Mouse (Mus musculus) small intestine, adult 2 months (tissue): Measurements from ENCODE around the gene St7. TPM values are rescaled to one million over a fixed set of nuclear protein-coding genes. Genes with fewer than 3 reads are reported as not detected.

Experiments
- H3K27ac ChIP-seq: fragments of 200-500 bp; 2 replicates; pipeline ENCODE4 v1.5.1; 2012; ENCODE audit warnings: low read depth, low read length, control low read depth, inconsistent platforms; ENCODE audit not compliant: insufficient read depth
- H3K27me3 ChIP-seq: fragments of 200-500 bp; 2 replicates; pipeline ENCODE4 v1.6.1; 2012; ENCODE audit warnings: mild to moderate bottlenecking, moderate library complexity, low read length, inconsistent platforms; ENCODE audit not compliant: control insufficient read depth, insufficient read depth
- H3K36me3 ChIP-seq: fragments of 200-500 bp; 2 replicates; pipeline ENCODE4 v1.6.1; 2012; ENCODE audit warnings: mild to moderate bottlenecking, low read length, control low read depth, inconsistent platforms; ENCODE audit not compliant: control insufficient read depth, insufficient read depth
- H3K4me1 ChIP-seq: fragments of 200-500 bp; 2 replicates; pipeline ENCODE4 v1.6.1; 2012; ENCODE audit warnings: low read length, inconsistent platforms, mixed read lengths; ENCODE audit not compliant: control insufficient read depth, insufficient read depth, insufficient read length
- H3K4me3 ChIP-seq: fragments of 200-500 bp; 2 replicates; pipeline ENCODE4 v1.5.1; 2012; ENCODE audit warnings: low read depth, mild to moderate bottlenecking, control low read depth, inconsistent platforms, low read length, moderate library complexity
- CTCF ChIP-seq: fragments of 200-500 bp; IDR thresholded peaks from 2 replicates; pipeline ENCODE4 v1.5.1; 2012; ENCODE audit warnings: low read depth, mild to moderate bottlenecking, control low read depth, inconsistent platforms, low read length, moderate library complexity, mixed read lengths; ENCODE audit not compliant: insufficient replicate concordance, insufficient read length; ENCODE audit errors: extremely low read depth
- POLR2A ChIP-seq: fragments of 200-500 bp; IDR thresholded peaks from 2 replicates; pipeline ENCODE4 v1.6.1; 2012; ENCODE audit warnings: low read depth, mild to moderate bottlenecking, control low read depth, inconsistent platforms, low read length, moderate library complexity
- WGBS: fragments of 180-500 bp; shearing (Covaris S2); methylation state at CpG from one replicate; pipeline ENCODE4 v1.1.7; 2018; 5-methylcytosine and 5-hydroxymethylcytosine counted together
- polyA plus RNA-seq: library from polyadenylated mRNA; depleted of rRNA; stranded (reverse); fragments of >200 nt; gene quantifications from 2 replicates; pipeline ENCODE4 v1.2.3, GENCODE M21; 2012

The St7 gene
- polyA plus RNA-seq, 1 experiment, result 3.3 TPM

DNA sequence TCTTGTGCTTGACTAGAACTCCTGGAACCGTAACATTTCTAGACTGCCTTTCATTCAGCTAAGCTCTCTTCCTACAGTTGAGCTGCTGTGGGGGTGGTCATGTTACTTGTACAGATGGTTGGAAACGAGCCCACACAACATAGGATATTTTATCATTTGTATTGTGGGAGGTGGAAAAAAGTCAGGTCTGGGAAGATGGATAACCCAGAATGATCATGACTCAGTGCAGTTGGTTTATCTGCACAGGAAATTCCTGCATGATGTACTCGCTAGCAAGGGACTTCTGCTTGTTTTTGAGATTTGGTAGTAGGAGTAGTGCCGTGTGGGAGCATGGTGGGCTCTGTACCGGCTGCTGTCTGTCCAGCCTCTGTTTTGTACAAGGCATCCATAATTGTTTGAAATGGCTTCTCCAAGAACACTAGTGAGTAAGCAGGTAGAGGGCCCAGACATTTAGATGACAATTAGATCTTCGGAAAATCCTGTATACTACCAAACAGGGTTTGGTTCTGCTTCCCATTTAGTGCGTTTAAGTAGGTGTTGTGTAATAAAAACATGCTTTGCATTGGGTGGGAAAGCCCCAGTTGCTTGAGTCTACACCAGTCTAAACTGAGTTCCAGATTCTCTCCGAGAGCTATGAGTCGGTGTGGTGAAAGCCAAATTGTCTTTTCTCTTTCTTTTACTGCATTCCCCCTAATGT, 71.4 kb downstream of the St7 start:
- 82% methylated on average over 9 of the region's 9 CpGs for WGBS
- Histone ChIP-seq H3K36me3 (no peaks in the 10 kb centered on the region), H3K27me3 (no peaks in the 10 kb centered on the region), H3K4me3 (no peak overlapping the region), H3K4me1 (no peaks in the 10 kb centered on the region), H3K27ac (no peak overlapping the region)
- TF ChIP-seq POLR2A, result no peak
- TF ChIP-seq CTCF, result no peak

DNA sequence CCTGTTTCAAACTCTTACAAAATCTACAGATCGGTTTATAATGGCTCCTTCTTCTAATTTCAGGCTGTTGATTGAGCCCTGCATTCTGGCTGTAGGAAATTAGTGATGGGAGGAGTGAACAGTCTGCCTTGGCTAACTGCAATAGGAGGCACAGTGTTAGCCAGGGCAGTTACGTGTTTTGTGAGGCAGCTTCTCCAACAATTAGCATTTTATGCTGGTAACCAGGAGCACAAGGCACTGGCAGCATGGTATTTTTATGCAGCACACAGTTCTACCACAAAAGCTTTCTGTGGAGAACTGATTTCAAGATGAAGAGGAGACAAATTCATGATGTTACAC, 71.9 kb downstream of the St7 start:
- WGBS, result 90% methylated on average over 2 of the region's 2 CpGs
- Histone ChIP-seq H3K36me3 (no peaks in the 10 kb centered on the region), H3K4me1 (no peaks in the 10 kb centered on the region), H3K27me3 (no peaks in the 10 kb centered on the region), H3K27ac (no peak overlapping the region), H3K4me3 (no peak overlapping the region)
- no peak for TF ChIP-seq POLR2A
- no peak for TF ChIP-seq CTCF

DNA sequence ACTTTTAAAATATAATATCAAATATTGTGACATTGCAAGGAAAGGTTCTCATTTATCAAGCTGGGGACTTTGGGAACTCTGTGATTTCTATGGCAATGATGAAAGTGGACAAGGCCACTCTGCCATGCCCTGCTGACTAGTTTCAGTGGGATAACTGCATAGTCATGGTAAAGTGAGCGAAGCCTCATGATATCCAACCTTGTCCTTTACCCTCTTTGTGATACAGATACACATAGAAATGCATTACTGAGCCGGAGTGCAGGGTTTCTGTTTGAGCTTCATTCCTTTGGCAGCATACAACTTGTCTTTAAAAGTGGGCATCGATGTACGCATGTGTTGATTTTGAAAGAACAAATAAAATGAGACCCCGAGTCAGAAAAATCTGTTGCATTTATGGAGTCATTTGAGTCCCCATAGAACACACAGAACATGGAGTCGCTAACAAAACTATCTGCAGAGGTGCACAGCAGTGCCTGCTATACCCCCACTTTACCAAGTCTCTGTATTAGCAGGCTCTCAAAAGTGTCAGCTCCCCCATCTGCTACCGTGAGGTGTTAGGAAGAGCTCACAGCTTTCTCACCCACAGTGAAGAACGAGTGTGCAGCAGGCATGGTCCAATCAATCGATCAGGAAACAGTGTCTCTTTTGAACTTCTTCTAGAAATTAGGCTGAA, 77.4 kb downstream of the St7 start:
- Histone ChIP-seq H3K4me1 (no peaks in the 10 kb centered on the region; the same call in 1 of the 2 replicates), H3K27ac (no peak overlapping the region), H3K27me3 (no peaks in the 10 kb centered on the region), H3K36me3 (no peaks in the 10 kb centered on the region), H3K4me3 (no peak overlapping the region)
- WGBS, result 85% methylated on average over 9 of the region's 9 CpGs
- TF ChIP-seq POLR2A (no peak), CTCF (no peak)

DNA sequence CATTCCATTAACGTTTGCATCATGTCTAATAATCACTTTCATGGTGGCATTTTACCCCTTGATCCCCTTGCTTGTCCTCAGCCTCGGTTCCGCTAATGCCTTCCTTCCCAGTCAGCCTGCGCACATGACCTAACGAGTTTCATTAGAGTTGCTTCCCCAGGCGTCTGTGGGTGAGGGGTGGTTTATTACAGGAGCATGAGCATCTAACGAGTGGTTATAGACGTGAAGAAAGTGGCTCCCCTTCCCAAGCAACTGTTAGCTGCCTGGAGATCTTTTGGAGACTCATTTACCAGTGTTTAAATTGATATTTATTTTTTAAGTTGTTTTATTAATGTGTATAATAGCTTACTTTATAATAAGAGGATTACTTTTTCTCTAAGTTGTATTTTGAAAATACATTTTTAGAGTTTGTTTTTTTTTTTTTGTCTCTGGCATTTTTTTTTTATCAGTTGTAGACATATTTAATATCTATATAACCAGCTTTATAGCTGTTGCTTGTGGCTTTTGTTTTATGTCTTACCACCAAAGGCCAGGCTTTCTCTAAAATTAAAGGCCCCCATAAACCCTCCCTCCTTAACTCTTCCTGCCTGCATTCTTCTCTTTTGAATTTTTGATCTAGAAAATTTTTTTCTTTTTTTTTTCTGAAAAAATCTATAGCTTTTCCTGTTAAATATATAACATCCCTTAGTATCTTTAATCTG, 78.1 kb downstream of the St7 start:
- Histone ChIP-seq H3K4me3 (no peak overlapping the region), H3K36me3 (no peaks in the 10 kb centered on the region), H3K27ac (no peak overlapping the region), H3K27me3 (no peaks in the 10 kb centered on the region), H3K4me1 (no peaks in the 10 kb centered on the region; the same call in 1 of the 2 replicates)
- 77% methylated on average over 8 of the region's 8 CpGs for WGBS
- TF ChIP-seq POLR2A (no peak), CTCF (no peak)

DNA sequence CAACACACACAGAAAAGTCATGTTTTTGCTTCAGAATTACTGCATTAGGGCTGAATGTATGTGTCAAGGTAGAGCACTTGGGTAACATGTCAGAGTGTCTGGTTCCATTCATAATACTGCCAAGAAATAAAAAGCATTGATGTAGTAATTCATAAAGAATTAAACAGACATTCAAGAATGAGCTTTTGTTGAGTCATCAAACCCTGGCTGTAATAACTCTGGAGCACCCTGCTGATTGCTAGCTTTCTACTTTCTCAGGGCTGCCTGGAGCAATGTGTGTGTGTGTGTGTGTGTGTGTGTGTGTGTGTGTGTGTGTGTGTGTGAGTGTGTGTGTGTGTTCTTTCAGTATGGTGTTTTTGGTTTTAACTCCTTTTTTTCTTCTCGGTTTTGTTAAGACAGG, 78.7 kb downstream of the St7 start:
- H3K4me1 ChIP-seq, result peaks cover 2% of the 10 kb centered on the region
- no peak overlapping the region for H3K4me3 ChIP-seq
- TF ChIP-seq CTCF (no peak), POLR2A (no peak)
- 90% methylated on average over 1 of the region's 1 CpGs for WGBS
- no peaks in the 10 kb centered on the region for H3K36me3 ChIP-seq
- no peaks in the 10 kb centered on the region for H3K27me3 ChIP-seq
- H3K27ac ChIP-seq, result no peak overlapping the region

DNA sequence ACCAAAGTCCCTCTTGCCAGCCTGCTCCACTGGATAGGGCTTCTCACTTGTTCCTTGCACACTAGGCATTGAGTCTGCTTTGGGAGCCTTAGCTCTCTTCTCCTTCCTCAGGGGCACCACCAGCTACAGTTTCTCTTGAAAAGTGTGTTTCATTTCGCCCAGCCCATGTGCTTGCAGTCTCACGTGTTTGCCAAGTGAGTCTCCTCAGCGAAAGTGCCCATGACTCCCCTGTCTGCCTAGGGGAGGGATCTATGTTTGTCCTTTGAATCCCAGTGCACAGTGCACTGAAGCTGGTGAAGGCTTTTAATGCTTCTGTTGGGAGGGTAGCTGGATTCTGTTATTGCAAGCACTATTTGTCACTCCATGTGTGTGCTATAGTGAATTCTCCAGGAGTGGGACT, 79.8 kb downstream of the St7 start:
- Histone ChIP-seq H3K4me3 (no peak overlapping the region), H3K27ac (no peak overlapping the region), H3K27me3 (no peaks in the 10 kb centered on the region), H3K4me1 (peaks cover 2% of the 10 kb centered on the region), H3K36me3 (no peaks in the 10 kb centered on the region)
- TF ChIP-seq POLR2A (no peak), CTCF (no peak)
- WGBS, result 41% methylated on average over 3 of the region's 3 CpGs

DNA sequence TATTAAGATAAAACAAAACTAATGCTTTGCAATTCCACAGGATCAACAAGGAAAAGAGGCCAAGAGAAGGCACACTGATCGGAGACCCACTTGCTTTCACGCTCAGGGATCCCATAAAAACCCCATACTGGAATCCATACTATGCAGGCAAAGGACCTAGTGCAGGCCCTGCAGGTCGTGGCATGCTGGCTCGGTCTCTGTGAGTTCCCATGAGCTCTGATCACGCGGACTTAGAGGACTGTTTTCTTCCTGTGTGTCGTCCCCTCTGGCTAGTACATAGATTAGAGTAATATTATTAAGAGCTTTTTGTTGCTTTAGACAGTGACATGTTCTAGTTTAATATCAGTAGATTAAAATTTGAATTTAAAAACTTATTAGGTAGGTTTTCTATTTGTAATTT, 83.3 kb downstream of the St7 start:
- WGBS, result 84% methylated on average over 7 of the region's 7 CpGs
- peaks cover 2% of the 10 kb centered on the region for H3K4me1 ChIP-seq
- H3K4me3 ChIP-seq, result no peak overlapping the region
- no peak overlapping the region for H3K27ac ChIP-seq
- TF ChIP-seq CTCF (no peak), POLR2A (no peak)
- no peaks in the 10 kb centered on the region for H3K27me3 ChIP-seq
- H3K36me3 ChIP-seq, result no peaks in the 10 kb centered on the region
